Mouse (Mus musculus): ENCODE data around the gene Cd300a. TPM values are rescaled to one million over a fixed set of nuclear protein-coding genes. Genes with fewer than 3 reads are reported as not detected.

Cd300a gene
- polyA plus RNA-seq, 1 experiment from 2014 or later: 2.8 TPM

GRCm38 (mm10) chr11:114852311-114853173 lies 37.3 kb upstream of the Cd300a start:
- Histone ChIP-seq H3K4me1 (replicated peaks) (peaks cover 34% of the 10 kb centered on the region), H3K4me2 (peak overlapping the region; percentile 98), H3K36me3 (no peaks in the 10 kb centered on the region), H3K27me3 (peaks cover 66% of the 10 kb centered on the region), H3K27ac (replicated peaks) (peak overlapping the region; percentile 62), H3K9ac (peak overlapping the region; percentile 72), H3K4me3 (peak overlapping the region; percentile 59), H3K9me3 (no peaks in the 10 kb centered on the region)
- peak; percentile 21; the same call in 1 of the 2 replicates for ATAC-seq (ENCODE audit: low read depth)
- 1% methylated on average over 40 of the region's 40 CpGs for WGBS

GRCm38 (mm10) chr11:114853174-114853838 lies 36.5 kb upstream of the Cd300a start:
- peak overlapping the region; percentile 98 for H3K4me2 ChIP-seq
- peak overlapping the region; percentile 72; the same call in 1 of the 2 replicates for H3K9ac ChIP-seq
- peaks cover 66% of the 10 kb centered on the region for H3K27me3 ChIP-seq
- 13% methylated on average over 7 of the region's 7 CpGs for WGBS
- H3K36me3 ChIP-seq: no peaks in the 10 kb centered on the region
- ATAC-seq (ENCODE audit: low read depth): no peak
- peaks cover 34% of the 10 kb centered on the region for H3K4me1 ChIP-seq (replicated peaks)
- H3K27ac ChIP-seq (replicated peaks): 0 out of 2 replicates have a peak overlapping the region, but pooled peaks have one; percentile 24
- H3K4me3 ChIP-seq: peak overlapping the region; percentile 59
- no peaks in the 10 kb centered on the region for H3K9me3 ChIP-seq

DNA sequence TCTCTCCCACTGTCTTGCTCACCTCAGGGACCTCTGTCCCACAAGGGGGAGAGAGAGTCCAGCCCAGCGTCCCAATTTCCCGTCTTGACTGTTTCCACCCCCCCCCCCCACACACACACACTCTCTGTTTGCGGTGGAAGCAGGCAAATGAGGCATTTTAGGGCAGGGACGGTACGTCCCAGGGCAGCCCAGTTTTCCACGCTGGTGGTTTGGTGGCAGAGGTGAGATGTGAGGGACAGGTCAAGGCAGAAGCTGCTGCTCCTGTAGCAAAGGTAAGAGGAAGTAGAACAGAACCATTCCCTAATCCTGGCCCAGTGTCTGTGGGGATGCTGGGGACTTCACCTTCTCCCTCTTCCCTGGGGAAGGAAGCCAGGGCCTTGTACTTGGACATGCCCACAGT lies 35.3 kb upstream of the Cd300a start:
- H3K4me3 ChIP-seq: no peak overlapping the region
- no peaks in the 10 kb centered on the region for H3K9me3 ChIP-seq
- H3K36me3 ChIP-seq: no peaks in the 10 kb centered on the region
- H3K4me2 ChIP-seq: no peak overlapping the region
- peaks cover 34% of the 10 kb centered on the region for H3K4me1 ChIP-seq (replicated peaks)
- H3K27ac ChIP-seq (replicated peaks): no peak overlapping the region
- 80% methylated on average over 6 of the region's 6 CpGs for WGBS
- ATAC-seq (ENCODE audit: low read depth): no peak
- peaks cover 56% of the 10 kb centered on the region for H3K27me3 ChIP-seq
- no peak overlapping the region for H3K9ac ChIP-seq

DNA sequence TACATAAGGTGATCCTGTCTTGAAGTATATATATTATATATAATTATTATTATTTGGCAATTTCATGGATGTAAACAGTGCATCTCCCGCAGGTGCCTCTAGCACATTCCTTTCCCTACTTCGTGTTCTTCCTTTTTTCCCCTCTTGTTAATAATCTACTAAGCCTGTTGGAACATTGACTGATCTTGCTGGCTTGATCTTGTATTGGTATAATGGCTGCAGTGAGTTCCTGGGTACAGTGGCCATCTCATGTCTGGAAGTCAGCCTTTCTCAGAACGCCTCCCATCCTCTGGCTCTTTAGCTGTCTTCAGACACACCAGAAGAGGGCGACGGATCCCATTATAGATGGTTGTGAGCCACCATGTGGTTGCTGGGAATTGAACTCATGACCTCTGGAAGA lies 33.7 kb upstream of the Cd300a start:
- Histone ChIP-seq H3K4me2 (no peak overlapping the region), H3K27me3 (peaks cover 40% of the 10 kb centered on the region), H3K9me3 (no peaks in the 10 kb centered on the region), H3K27ac (replicated peaks) (no peak overlapping the region), H3K9ac (no peak overlapping the region), H3K4me3 (no peak overlapping the region), H3K4me1 (replicated peaks) (peaks cover 19% of the 10 kb centered on the region), H3K36me3 (no peaks in the 10 kb centered on the region)
- WGBS: 88% methylated on average over 5 of the region's 5 CpGs
- no peak for ATAC-seq (ENCODE audit: low read depth)

- Histone ChIP-seq H3K9ac (no peak overlapping the region), H3K4me1 (replicated peaks) (no peaks in the 10 kb centered on the region), H3K4me3 (no peak overlapping the region), H3K9me3 (no peaks in the 10 kb centered on the region), H3K4me2 (no peak overlapping the region), H3K36me3 (no peaks in the 10 kb centered on the region), H3K27me3 (peaks cover 15% of the 10 kb centered on the region), H3K27ac (replicated peaks) (no peak overlapping the region)
- no peak for ATAC-seq (ENCODE audit: low read depth)
- 99% methylated on average over 2 of the region's 2 CpGs for WGBS
These were observed 31.2 kb upstream of the Cd300a start for GRCm38 (mm10) chr11:114858641-114859040.

GRCm38 (mm10) chr11:114861057-114861456 lies 28.8 kb upstream of the Cd300a start:
- Histone ChIP-seq H3K9me3 (no peaks in the 10 kb centered on the region), H3K36me3 (no peaks in the 10 kb centered on the region), H3K4me1 (replicated peaks) (peaks cover 3% of the 10 kb centered on the region), H3K27me3 (no peaks in the 10 kb centered on the region), H3K4me2 (no peak overlapping the region), H3K27ac (replicated peaks) (no peak overlapping the region), H3K4me3 (no peak overlapping the region), H3K9ac (no peak overlapping the region)
- ATAC-seq (ENCODE audit: low read depth): no peak
- WGBS: 79% methylated on average over 2 of the region's 2 CpGs

DNA sequence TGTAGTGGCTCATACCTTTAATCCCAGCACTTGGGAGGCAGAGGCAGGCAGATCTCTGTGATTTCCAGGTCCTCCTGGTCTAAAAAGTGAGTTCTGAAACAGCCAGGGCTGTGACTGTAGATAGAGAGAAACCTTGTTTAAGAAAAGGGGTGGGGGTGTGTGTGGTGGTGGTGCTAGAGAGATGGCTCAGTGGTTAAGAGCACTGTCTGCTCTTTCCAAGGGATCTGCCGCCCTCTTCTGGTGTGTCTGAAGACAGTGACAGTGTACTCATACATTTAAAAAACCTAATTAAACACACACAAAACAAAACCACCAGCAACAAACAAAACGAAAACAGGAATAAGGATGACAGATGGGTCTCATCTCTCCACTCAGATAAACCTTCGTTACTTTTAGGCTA lies 27.2 kb upstream of the Cd300a start:
- H3K9ac ChIP-seq: no peak overlapping the region
- no peak overlapping the region for H3K27ac ChIP-seq (replicated peaks)
- no peaks in the 10 kb centered on the region for H3K27me3 ChIP-seq
- ATAC-seq (ENCODE audit: low read depth): no peak
- no peaks in the 10 kb centered on the region for H3K36me3 ChIP-seq
- no peak overlapping the region for H3K4me3 ChIP-seq
- 83% methylated on average over 3 of the region's 3 CpGs for WGBS
- no peaks in the 10 kb centered on the region for H3K9me3 ChIP-seq
- H3K4me2 ChIP-seq: no peak overlapping the region
- peaks cover 18% of the 10 kb centered on the region for H3K4me1 ChIP-seq (replicated peaks)

DNA sequence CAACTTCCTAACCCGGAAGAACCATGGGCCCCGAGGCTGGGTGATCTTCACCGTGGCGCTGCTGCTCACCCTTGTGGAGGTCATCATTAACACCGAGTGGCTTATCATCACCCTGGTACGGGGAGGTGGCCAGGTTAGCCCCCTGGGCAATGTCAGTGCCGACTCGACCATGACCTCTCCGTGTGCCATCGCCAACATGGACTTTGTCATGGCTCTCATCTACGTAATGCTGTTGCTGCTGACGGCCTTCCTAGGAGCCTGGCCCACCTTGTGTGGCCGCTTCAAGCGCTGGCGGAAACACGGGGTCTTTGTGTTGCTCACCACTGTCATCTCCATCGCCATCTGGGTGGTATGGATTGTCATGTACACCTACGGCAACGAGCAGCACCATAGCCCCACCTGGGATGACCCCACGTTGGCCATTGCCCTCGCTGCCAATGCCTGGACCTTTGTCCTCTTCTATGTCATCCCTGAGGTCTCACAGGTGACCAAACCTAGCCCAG lies 25.9 kb upstream of the Cd300a start:
- WGBS: 93% methylated on average over 21 of the region's 21 CpGs
- Histone ChIP-seq H3K27ac (replicated peaks) (no peak overlapping the region), H3K27me3 (no peaks in the 10 kb centered on the region), H3K9me3 (no peaks in the 10 kb centered on the region), H3K4me1 (replicated peaks) (peaks cover 18% of the 10 kb centered on the region), H3K4me3 (no peak overlapping the region), H3K9ac (no peak overlapping the region), H3K36me3 (no peaks in the 10 kb centered on the region), H3K4me2 (no peak overlapping the region)
- ATAC-seq (ENCODE audit: low read depth): no peak

DNA sequence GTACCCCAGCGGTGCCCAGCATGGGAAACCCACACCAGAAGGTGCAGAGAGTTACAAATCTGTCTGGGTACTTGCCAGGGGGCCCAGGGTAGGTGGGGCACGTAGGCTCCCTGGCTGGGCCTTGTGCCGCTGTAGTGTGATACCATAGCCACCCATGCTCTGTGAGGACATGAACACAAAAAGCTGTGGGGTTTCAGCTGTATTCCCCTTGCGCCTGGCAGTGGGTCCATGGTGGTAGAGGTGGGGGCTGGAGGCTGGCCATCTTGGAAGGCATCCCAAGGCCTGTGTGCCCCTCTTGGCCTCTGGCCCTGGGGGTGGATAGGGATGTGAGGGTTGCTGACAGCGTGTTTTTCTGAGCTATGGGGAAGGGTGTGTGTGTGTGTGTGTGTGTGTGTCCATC lies 23.8 kb upstream of the Cd300a start:
- Histone ChIP-seq H3K4me3 (no peak overlapping the region), H3K4me1 (replicated peaks) (peaks cover 18% of the 10 kb centered on the region), H3K4me2 (no peak overlapping the region), H3K27ac (replicated peaks) (0 out of 2 replicates have a peak overlapping the region, but pooled peaks have one; percentile 28), H3K27me3 (no peaks in the 10 kb centered on the region), H3K36me3 (no peaks in the 10 kb centered on the region), H3K9ac (no peak overlapping the region), H3K9me3 (no peaks in the 10 kb centered on the region)
- WGBS: 79% methylated on average over 5 of the region's 5 CpGs
- no peak for ATAC-seq (ENCODE audit: low read depth)

DNA sequence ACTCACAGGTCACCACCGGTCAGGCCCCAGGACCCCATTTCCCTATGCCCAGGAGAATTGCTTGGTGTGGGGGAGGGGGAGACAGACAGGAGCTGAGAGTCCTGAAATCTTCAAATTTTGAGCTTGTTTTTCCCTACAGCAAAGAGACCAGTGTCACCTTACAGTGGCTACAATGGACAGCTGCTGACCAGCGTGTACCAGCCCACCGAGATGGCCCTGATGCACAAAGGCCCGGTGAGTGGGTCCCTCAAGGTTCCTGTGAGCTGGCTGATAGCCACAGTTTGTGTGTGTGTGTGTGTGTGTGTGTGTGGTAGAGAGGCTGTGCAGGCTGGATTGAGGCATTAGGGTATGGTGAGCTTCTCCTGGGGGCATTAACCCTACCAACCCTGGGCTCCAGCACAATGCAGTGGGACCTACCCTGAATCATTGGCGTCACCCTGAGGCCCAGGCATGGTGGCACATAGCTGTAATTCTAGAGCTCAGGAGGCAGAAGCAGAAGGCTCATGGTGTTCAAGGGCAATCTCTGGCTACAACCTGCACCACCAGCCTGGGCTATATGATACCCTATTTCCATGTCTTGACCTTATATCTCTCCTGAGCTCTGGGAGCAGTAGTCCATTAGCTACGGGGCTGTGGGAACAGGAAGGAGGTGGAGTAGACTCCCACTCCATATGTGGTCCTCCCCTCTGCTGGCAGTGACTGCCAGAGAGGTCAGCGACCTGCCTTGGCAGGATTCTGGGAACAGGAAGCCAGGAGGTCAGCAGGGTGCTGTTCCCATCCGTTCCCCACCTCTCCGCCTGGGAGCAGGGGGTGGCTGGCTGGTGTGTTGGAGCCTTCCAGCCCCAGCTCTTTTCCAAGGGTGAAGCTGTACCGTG lies 23.1 kb upstream of the Cd300a start:
- 48% methylated on average over 10 of the region's 10 CpGs for WGBS
- H3K9ac ChIP-seq: no peak overlapping the region
- H3K4me1 ChIP-seq (replicated peaks): peaks cover 18% of the 10 kb centered on the region
- no peaks in the 10 kb centered on the region for H3K36me3 ChIP-seq
- no peak for ATAC-seq (ENCODE audit: low read depth)
- no peak overlapping the region for H3K4me2 ChIP-seq
- H3K27ac ChIP-seq (replicated peaks): no peak overlapping the region
- H3K27me3 ChIP-seq: no peaks in the 10 kb centered on the region
- H3K9me3 ChIP-seq: no peaks in the 10 kb centered on the region
- H3K4me3 ChIP-seq: no peak overlapping the region

GRCm38 (mm10) chr11:114867361-114868235 lies 22.2 kb upstream of the Cd300a start:
- H3K4me3 ChIP-seq: no peak overlapping the region
- no peak overlapping the region for H3K9ac ChIP-seq
- H3K4me2 ChIP-seq: no peak overlapping the region
- H3K4me1 ChIP-seq (replicated peaks): peaks cover 23% of the 10 kb centered on the region
- H3K27me3 ChIP-seq: no peaks in the 10 kb centered on the region
- WGBS: 74% methylated on average over 11 of the region's 11 CpGs
- H3K9me3 ChIP-seq: no peaks in the 10 kb centered on the region
- H3K36me3 ChIP-seq: no peaks in the 10 kb centered on the region
- ATAC-seq (ENCODE audit: low read depth): no peak
- H3K27ac ChIP-seq (replicated peaks): no peak overlapping the region
